Mouse (Mus musculus) MEL (cell line): ENCODE results near the gene Lipt2.

Experiments used
- CTCF ChIP-seq, 3 experiments: IDR thresholded peaks in 2 of 3; conservative IDR thresholded peaks in 1 of 3; 2 replicates each; pipeline ENCODE4 v1.5.1; 2011 to 2012; ENCODE audit warnings: low read length in 3 of 3, low read depth in 2 of 3, mild to moderate bottlenecking in 2 of 3, improper control_type of control experiment in 1 of 3, inconsistent platforms in 1 of 3, mixed read lengths in 1 of 3, moderate library complexity in 1 of 3; ENCODE audit not compliant: control insufficient read depth in 1 of 3, insufficient read depth in 1 of 3, poor library complexity in 1 of 3, severe bottlenecking in 1 of 3
- GATA1 ChIP-seq: IDR thresholded peaks from 2 replicates; pipeline ENCODE4 v1.6.1; 2011; ENCODE audit warnings: low read depth, low read length, improper control_type of control experiment
- NRF1 ChIP-seq: IDR thresholded peaks from 2 replicates; pipeline ENCODE4 v1.6.1; 2014; ENCODE audit warnings: low read depth, mild to moderate bottlenecking, inconsistent platforms, low read length, improper control_type of control experiment, moderate library complexity; ENCODE audit not compliant: poor library complexity, insufficient read depth, severe bottlenecking
- POLR2AphosphoS5 ChIP-seq: IDR thresholded peaks from 2 replicates; pipeline ENCODE4 v1.6.1; 2012; ENCODE audit warnings: low read depth, borderline replicate concordance, mild to moderate bottlenecking, inconsistent platforms, low read length, moderate library complexity, mixed read lengths
- TAL1 ChIP-seq: IDR thresholded peaks from 2 replicates; pipeline ENCODE4 v1.6.1; 2012; ENCODE audit warnings: mild to moderate bottlenecking, inconsistent platforms, low read length, moderate library complexity, mixed read lengths
- TBP ChIP-seq: IDR thresholded peaks from 2 replicates; pipeline ENCODE4 v1.8.0; 2011; ENCODE audit warnings: low read depth, low read length, improper control_type of control experiment

DNA sequence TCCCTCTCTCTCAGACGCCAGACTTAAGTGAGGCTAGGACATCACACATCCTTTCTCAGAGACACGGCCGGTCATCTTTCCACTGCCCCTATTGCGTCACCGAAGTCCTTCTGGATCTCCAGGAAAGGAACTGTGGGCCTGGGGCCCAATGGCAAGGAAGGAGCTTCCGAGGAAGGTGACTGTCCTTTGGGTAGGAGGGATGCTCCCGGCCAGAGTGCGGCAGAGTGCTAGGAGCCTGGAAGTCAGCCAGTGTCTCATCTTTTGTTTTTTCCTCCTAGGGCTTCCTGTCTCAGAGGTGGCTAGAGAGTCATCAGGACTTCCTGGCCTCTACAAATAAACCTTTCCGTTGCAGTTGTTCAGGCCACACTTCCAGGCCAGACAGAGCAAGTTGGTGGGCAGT is 22.0 kb upstream of the Lipt2 start:
- TF ChIP-seq GATA1: no peak
- TF ChIP-seq CTCF (IDR thresholded peaks at IDR 0.05 in 2 of 3, conservative IDR thresholded peaks at IDR 0.05 in 1 of 3; ENCODE audit: control insufficient read depth in 1 of 3, insufficient read depth in 1 of 3, low read depth in 2 of 3, low read length in 3 of 3, poor library complexity in 1 of 3, severe bottlenecking in 1 of 3): no peak
- no peak for TF ChIP-seq NRF1
- no peak for TF ChIP-seq TBP
- TF ChIP-seq POLR2AphosphoS5: no peak
- no peak for TF ChIP-seq TAL1
